Mouse (Mus musculus) midbrain, embryonic 14.5 days (tissue): ENCODE results near the gene Efcab3. TPM values are rescaled to one million over a fixed set of nuclear protein-coding genes. Genes with fewer than 3 reads are reported as not detected.

Source experiments
- ATAC-seq: fragments of 200-750 bp; cut with Nextera tagmentation; 2 replicates; pipeline ENCODE4 v1.8.0; 2017; ENCODE audit warnings: moderate number of reproducible peaks, moderate library complexity; ENCODE audit not compliant: low FRiP score, low TSS enrichment
- DNase-seq: peaks from one replicate; pipeline ENCODE4 v3.0.0-alpha.2; 2015
- H3K27ac ChIP-seq: fragments of 300-500 bp; sonication (generic); replicated peaks from 2 replicates; pipeline ENCODE4 v1.5.1; 2014; ENCODE audit warnings: mild to moderate bottlenecking, low read depth, low read length, moderate library complexity
- H3K27me3 ChIP-seq: fragments of 300-500 bp; sonication (generic); 2 replicates; pipeline ENCODE4 v1.6.1; 2014; ENCODE audit warnings: low read length, control low read depth, mixed read lengths; ENCODE audit not compliant: control insufficient read depth, insufficient read depth
- H3K36me3 ChIP-seq: fragments of 300-500 bp; sonication (generic); 2 replicates; pipeline ENCODE4 v1.6.1; 2014; ENCODE audit warnings: low read length, control low read depth; ENCODE audit not compliant: control insufficient read depth, insufficient read depth
- H3K4me1 ChIP-seq: fragments of 300-500 bp; sonication (generic); 2 replicates; pipeline ENCODE4 v1.6.1; 2014; ENCODE audit warnings: mild to moderate bottlenecking, antibody characterized with exemption, low read length, control low read depth; ENCODE audit not compliant: control insufficient read depth, insufficient read depth
- H3K4me2 ChIP-seq: fragments of 300-500 bp; sonication (generic); 2 replicates; pipeline ENCODE4 v1.6.1; 2014; ENCODE audit warnings: mild to moderate bottlenecking, low read length, moderate library complexity
- H3K4me3 ChIP-seq: fragments of 300-500 bp; sonication (generic); replicated peaks from 2 replicates; pipeline ENCODE4 v1.5.1; 2014; ENCODE audit warnings: low read depth, low read length
- H3K9ac ChIP-seq: fragments of 300-500 bp; sonication (generic); replicated peaks from 2 replicates; pipeline ENCODE4 v1.6.1; 2014; ENCODE audit warnings: mild to moderate bottlenecking, low read length, moderate library complexity
- H3K9me3 ChIP-seq: fragments of 300-500 bp; sonication (generic); 2 replicates; pipeline ENCODE4 v1.6.1; 2016; ENCODE audit warnings: low read length, control low read depth, mixed read lengths; ENCODE audit not compliant: control insufficient read depth
- WGBS: fragments of 180-500 bp; shearing (Covaris S2); extraction: QIAGEN DNeasy Blood & Tissue Kit; methylation state at CpG from one replicate; pipeline ENCODE4 v1.1.7; 2014; 5-methylcytosine and 5-hydroxymethylcytosine counted together
- polyA plus RNA-seq: library from polyadenylated mRNA; unstranded; fragments of >200 nt; fragmentation: Nextera tagmentation; extraction: Ambion mirVana; gene quantifications from 2 replicates; pipeline ENCODE4 v1.2.1, GENCODE M21; 2014

Gene Efcab3
- polyA plus RNA-seq, 1 experiment from 2014 or later: not detected

- peaks cover 51% of the 10 kb centered on the region for H3K36me3 ChIP-seq
- H3K4me2 ChIP-seq: no peak overlapping the region
- 94% methylated on average over 5 of the region's 5 CpGs for WGBS
- H3K4me3 ChIP-seq: no peak overlapping the region
- H3K9ac ChIP-seq: no peak overlapping the region
- ATAC-seq (no peak), DNase-seq (no peak)
- H3K4me1 ChIP-seq: no peaks in the 10 kb centered on the region
- no peaks in the 10 kb centered on the region for H3K9me3 ChIP-seq
- no peaks in the 10 kb centered on the region for H3K27me3 ChIP-seq
- H3K27ac ChIP-seq: no peak overlapping the region
Observed at GRCm38 (mm10) chr11:105141115-105141514, 77.7 kb downstream of the Efcab3 start.

- Histone ChIP-seq H3K27ac (no peak overlapping the region), H3K4me1 (no peaks in the 10 kb centered on the region), H3K9me3 (no peaks in the 10 kb centered on the region), H3K9ac (no peak overlapping the region), H3K36me3 (peaks cover 27% of the 10 kb centered on the region), H3K4me2 (no peak overlapping the region), H3K4me3 (no peak overlapping the region), H3K27me3 (no peaks in the 10 kb centered on the region)
- no peak for ATAC-seq
- DNase-seq: no peak
Observed at GRCm38 (mm10) chr11:105143564-105143963, 80.2 kb downstream of the Efcab3 start.

- Histone ChIP-seq H3K4me2 (no peak overlapping the region), H3K4me1 (no peaks in the 10 kb centered on the region), H3K9ac (no peak overlapping the region), H3K27ac (no peak overlapping the region), H3K36me3 (peaks cover 24% of the 10 kb centered on the region), H3K27me3 (no peaks in the 10 kb centered on the region), H3K4me3 (no peak overlapping the region), H3K9me3 (no peaks in the 10 kb centered on the region)
- ATAC-seq (no peak), DNase-seq (no peak)
- 86% methylated on average over 3 of the region's 3 CpGs for WGBS
Observed at GRCm38 (mm10) chr11:105144084-105144483, 80.7 kb downstream of the Efcab3 start.

GRCm38 (mm10) chr11:105144508-105145210 is 81.3 kb downstream of the Efcab3 start:
- no peak overlapping the region for H3K27ac ChIP-seq
- H3K4me2 ChIP-seq: no peak overlapping the region
- no peaks in the 10 kb centered on the region for H3K27me3 ChIP-seq
- 85% methylated on average over 11 of the region's 11 CpGs for WGBS
- H3K9ac ChIP-seq: no peak overlapping the region
- no peaks in the 10 kb centered on the region for H3K9me3 ChIP-seq
- no peak for ATAC-seq
- no peak for DNase-seq
- H3K36me3 ChIP-seq: peaks cover 18% of the 10 kb centered on the region
- H3K4me3 ChIP-seq: no peak overlapping the region
- no peaks in the 10 kb centered on the region for H3K4me1 ChIP-seq

- H3K9me3 ChIP-seq: no peaks in the 10 kb centered on the region
- H3K27ac ChIP-seq: no peak overlapping the region
- no peak overlapping the region for H3K4me2 ChIP-seq
- no peak for DNase-seq
- no peaks in the 10 kb centered on the region for H3K27me3 ChIP-seq
- peaks cover 12% of the 10 kb centered on the region for H3K36me3 ChIP-seq
- no peaks in the 10 kb centered on the region for H3K4me1 ChIP-seq
- H3K4me3 ChIP-seq: no peak overlapping the region
- no peak overlapping the region for H3K9ac ChIP-seq
- ATAC-seq: no peak
- WGBS: 90% methylated on average over 10 of the region's 10 CpGs
Observed at GRCm38 (mm10) chr11:105145211-105145610, 81.8 kb downstream of the Efcab3 start.

- no peaks in the 10 kb centered on the region for H3K4me1 ChIP-seq
- WGBS: 73% methylated on average over 3 of the region's 3 CpGs
- H3K36me3 ChIP-seq: 0 out of 2 replicates have a peak, but pooled peaks cover 3% of the 10 kb centered on the region
- H3K9ac ChIP-seq: no peak within 1 kb of the TSS
- no peak for DNase-seq
- no peak within 1 kb of the TSS for H3K4me3 ChIP-seq
- H3K4me2 ChIP-seq: no peak within 1 kb of the TSS
- H3K27me3 ChIP-seq: no peaks in the 10 kb centered on the region
- H3K9me3 ChIP-seq: no peaks in the 10 kb centered on the region
- H3K27ac ChIP-seq: no peak within 1 kb of the TSS
- no peak for ATAC-seq
Observed at GRCm38 (mm10) chr11:105146593-105146992, 83.2 kb downstream of the Efcab3 start, which contains the start of gene Gm10842. Gene Gm10842, plus strand, starts transcription at chr11:105146893.

GRCm38 (mm10) chr11:105149353-105149752 is 86.0 kb downstream of the Efcab3 start:
- no peak for DNase-seq
- Histone ChIP-seq H3K9me3 (no peaks in the 10 kb centered on the region), H3K27ac (no peak overlapping the region), H3K4me3 (no peak overlapping the region), H3K9ac (no peak overlapping the region), H3K4me1 (0 out of 2 replicates have a peak, but pooled peaks cover 4% of the 10 kb centered on the region), H3K27me3 (no peaks in the 10 kb centered on the region), H3K36me3 (no peaks in the 10 kb centered on the region), H3K4me2 (no peak overlapping the region)
- 82% methylated on average over 3 of the region's 3 CpGs for WGBS
- no peak for ATAC-seq

GRCm38 (mm10) chr11:105149766-105150165 is 86.4 kb downstream of the Efcab3 start:
- ATAC-seq (no peak), DNase-seq (peak; percentile 12)
- H3K27ac ChIP-seq: no peak overlapping the region
- no peak overlapping the region for H3K4me2 ChIP-seq
- WGBS: 92% methylated on average over 1 of the region's 1 CpGs
- H3K9ac ChIP-seq: no peak overlapping the region
- H3K9me3 ChIP-seq: no peaks in the 10 kb centered on the region
- H3K27me3 ChIP-seq: no peaks in the 10 kb centered on the region
- no peaks in the 10 kb centered on the region for H3K36me3 ChIP-seq
- 0 out of 2 replicates have a peak, but pooled peaks cover 4% of the 10 kb centered on the region for H3K4me1 ChIP-seq
- H3K4me3 ChIP-seq: no peak overlapping the region

GRCm38 (mm10) chr11:105150691-105151090 is 87.3 kb downstream of the Efcab3 start:
- no peak overlapping the region for H3K4me2 ChIP-seq
- 54% methylated on average over 4 of the region's 4 CpGs for WGBS
- no peak overlapping the region for H3K9ac ChIP-seq
- no peaks in the 10 kb centered on the region for H3K36me3 ChIP-seq
- ATAC-seq: no peak
- no peaks in the 10 kb centered on the region for H3K27me3 ChIP-seq
- no peak overlapping the region for H3K27ac ChIP-seq
- H3K4me1 ChIP-seq: 0 out of 2 replicates have a peak, but pooled peaks cover 4% of the 10 kb centered on the region
- no peaks in the 10 kb centered on the region for H3K9me3 ChIP-seq
- DNase-seq: no peak
- no peak overlapping the region for H3K4me3 ChIP-seq
